Mouse (Mus musculus): ENCODE measurements around the gene Tmem184c. TPM values are rescaled to one million over a fixed set of nuclear protein-coding genes. Genes with fewer than 3 reads are reported as not detected.
A peak's percentile ranks its signal among the peaks of the same experiment; 100 is the strongest.

Tmem184c gene
- polyA plus RNA-seq (2014; fragmentation: Nextera tagmentation; extraction: Ambion mirVana), result 25.0 and 25.7 TPM in 2 replicates

- Histone ChIP-seq H3K4me2 (ENCODE audit: low read length) (peak within 1 kb of the TSS; percentile 84), H3K27ac (replicated peaks in 1 of 2; ENCODE audit: control insufficient read depth in 1 of 2, insufficient read depth in 1 of 2, low read depth in 2 of 2, low read length in 2 of 2) (no peak within 1 kb of the TSS), H3K4me1 (ENCODE audit: control insufficient read depth in 2 of 2, insufficient read depth in 2 of 2, low read length in 2 of 2) (peaks cover 0 to 7% of the 10 kb centered on the region in 2 experiments; a peak in 2 of 4 replicates), H3K36me3 (ENCODE audit: control insufficient read depth, insufficient read depth, low read length) (peaks cover 4% of the 10 kb centered on the region), H3K4me3 (ENCODE audit: control insufficient read depth in 1 of 2, insufficient read depth in 1 of 2, low read depth in 1 of 2, low read length in 2 of 2) (peak within 1 kb of the TSS; percentile 74 to 75), H3K9ac (ENCODE audit: low read length) (peak within 1 kb of the TSS; percentile 75), H3K27me3 (ENCODE audit: control insufficient read depth, insufficient read depth, low read length) (no peaks in the 10 kb centered on the region), H3K9me3 (ENCODE audit: control insufficient read depth, low read length) (0 out of 2 replicates have a peak, but pooled peaks cover 3% of the 10 kb centered on the region)
- ATAC-seq (ENCODE audit: insufficient number of reproducible peaks, insufficient read depth, low FRiP score, low read depth), result peak; percentile 91
- WGBS, result 0% methylated on average over 36 of the region's 36 CpGs
Measured at GRCm38 (mm10) chr8:77610374-77610969, at the start of gene Tmem184c. Gene Tmem184c (minus strand): TSS chr8:77610698.

- no peak for ATAC-seq (ENCODE audit: insufficient number of reproducible peaks, insufficient read depth, low FRiP score, low read depth)
- no peak overlapping the region for H3K9ac ChIP-seq (ENCODE audit: low read length)
- H3K4me2 ChIP-seq (ENCODE audit: low read length), result no peak overlapping the region
- WGBS, result 73% methylated on average over 4 of the region's 4 CpGs
- no peak overlapping the region for H3K4me3 ChIP-seq (ENCODE audit: control insufficient read depth in 1 of 2, insufficient read depth in 1 of 2, low read depth in 1 of 2, low read length in 2 of 2)
- H3K27me3 ChIP-seq (ENCODE audit: control insufficient read depth, insufficient read depth, low read length), result no peaks in the 10 kb centered on the region
- peaks cover 25% of the 10 kb centered on the region for H3K36me3 ChIP-seq (ENCODE audit: control insufficient read depth, insufficient read depth, low read length)
- no peaks in the 10 kb centered on the region for H3K9me3 ChIP-seq (ENCODE audit: control insufficient read depth, low read length)
- H3K4me1 ChIP-seq (ENCODE audit: control insufficient read depth in 2 of 2, insufficient read depth in 2 of 2, low read length in 2 of 2), result no peaks in the 10 kb centered on the region
- no peak overlapping the region for H3K27ac ChIP-seq (replicated peaks in 1 of 2; ENCODE audit: control insufficient read depth in 1 of 2, insufficient read depth in 1 of 2, low read depth in 2 of 2, low read length in 2 of 2)
Measured at GRCm38 (mm10) chr8:77659534-77660080, 49.1 kb upstream of the Tmem184c start.

- no peak for ATAC-seq (ENCODE audit: insufficient number of reproducible peaks, insufficient read depth, low FRiP score, low read depth)
- H3K9ac ChIP-seq (ENCODE audit: low read length), result no peak overlapping the region
- no peaks in the 10 kb centered on the region for H3K4me1 ChIP-seq (ENCODE audit: control insufficient read depth in 2 of 2, insufficient read depth in 2 of 2, low read length in 2 of 2)
- no peaks in the 10 kb centered on the region for H3K9me3 ChIP-seq (ENCODE audit: control insufficient read depth, low read length)
- peaks cover 12% of the 10 kb centered on the region; the same call in 1 of the 2 replicates for H3K36me3 ChIP-seq (ENCODE audit: control insufficient read depth, insufficient read depth, low read length)
- H3K27me3 ChIP-seq (ENCODE audit: control insufficient read depth, insufficient read depth, low read length), result no peaks in the 10 kb centered on the region
- no peak overlapping the region for H3K4me2 ChIP-seq (ENCODE audit: low read length)
- no peak overlapping the region for H3K4me3 ChIP-seq (ENCODE audit: control insufficient read depth in 1 of 2, insufficient read depth in 1 of 2, low read depth in 1 of 2, low read length in 2 of 2)
- H3K27ac ChIP-seq (replicated peaks in 1 of 2; ENCODE audit: control insufficient read depth in 1 of 2, insufficient read depth in 1 of 2, low read depth in 2 of 2, low read length in 2 of 2), result no peak overlapping the region
- WGBS, result 78% methylated on average over 3 of the region's 3 CpGs
Measured at GRCm38 (mm10) chr8:77658356-77658755, 47.9 kb upstream of the Tmem184c start.

GRCm38 (mm10) chr8:77650646-77651190 lies 40.2 kb upstream of the Tmem184c start:
- Histone ChIP-seq H3K4me2 (ENCODE audit: low read length) (no peak overlapping the region), H3K4me1 (ENCODE audit: control insufficient read depth in 2 of 2, insufficient read depth in 2 of 2, low read length in 2 of 2) (no peaks in the 10 kb centered on the region), H3K27ac (replicated peaks in 1 of 2; ENCODE audit: control insufficient read depth in 1 of 2, insufficient read depth in 1 of 2, low read depth in 2 of 2, low read length in 2 of 2) (no peak overlapping the region), H3K36me3 (ENCODE audit: control insufficient read depth, insufficient read depth, low read length) (no peaks in the 10 kb centered on the region), H3K9ac (ENCODE audit: low read length) (no peak overlapping the region), H3K27me3 (ENCODE audit: control insufficient read depth, insufficient read depth, low read length) (no peaks in the 10 kb centered on the region), H3K9me3 (ENCODE audit: control insufficient read depth, low read length) (no peaks in the 10 kb centered on the region), H3K4me3 (ENCODE audit: control insufficient read depth in 1 of 2, insufficient read depth in 1 of 2, low read depth in 1 of 2, low read length in 2 of 2) (no peak overlapping the region)
- no peak for ATAC-seq (ENCODE audit: insufficient number of reproducible peaks, insufficient read depth, low FRiP score, low read depth)
- 48% methylated on average over 1 of the region's 1 CpGs for WGBS

- Histone ChIP-seq H3K4me1 (ENCODE audit: control insufficient read depth in 2 of 2, insufficient read depth in 2 of 2, low read length in 2 of 2) (no peaks in the 10 kb centered on the region), H3K4me3 (ENCODE audit: control insufficient read depth in 1 of 2, insufficient read depth in 1 of 2, low read depth in 1 of 2, low read length in 2 of 2) (no peak overlapping the region), H3K9ac (ENCODE audit: low read length) (no peak overlapping the region), H3K27me3 (ENCODE audit: control insufficient read depth, insufficient read depth, low read length) (no peaks in the 10 kb centered on the region), H3K27ac (replicated peaks in 1 of 2; ENCODE audit: control insufficient read depth in 1 of 2, insufficient read depth in 1 of 2, low read depth in 2 of 2, low read length in 2 of 2) (no peak overlapping the region), H3K36me3 (ENCODE audit: control insufficient read depth, insufficient read depth, low read length) (no peaks in the 10 kb centered on the region), H3K4me2 (ENCODE audit: low read length) (no peak overlapping the region), H3K9me3 (ENCODE audit: control insufficient read depth, low read length) (no peaks in the 10 kb centered on the region)
- 66% methylated on average over 5 of the region's 5 CpGs for WGBS
- no peak for ATAC-seq (ENCODE audit: insufficient number of reproducible peaks, insufficient read depth, low FRiP score, low read depth)
Measured at GRCm38 (mm10) chr8:77640093-77640839, 29.8 kb upstream of the Tmem184c start.

- no peak overlapping the region for H3K4me2 ChIP-seq (ENCODE audit: low read length)
- no peaks in the 10 kb centered on the region for H3K36me3 ChIP-seq (ENCODE audit: control insufficient read depth, insufficient read depth, low read length)
- H3K9me3 ChIP-seq (ENCODE audit: control insufficient read depth, low read length), result no peaks in the 10 kb centered on the region
- H3K9ac ChIP-seq (ENCODE audit: low read length), result no peak overlapping the region
- no peak for ATAC-seq (ENCODE audit: insufficient number of reproducible peaks, insufficient read depth, low FRiP score, low read depth)
- no peaks in the 10 kb centered on the region for H3K4me1 ChIP-seq (ENCODE audit: control insufficient read depth in 2 of 2, insufficient read depth in 2 of 2, low read length in 2 of 2)
- H3K27ac ChIP-seq (replicated peaks in 1 of 2; ENCODE audit: control insufficient read depth in 1 of 2, insufficient read depth in 1 of 2, low read depth in 2 of 2, low read length in 2 of 2), result no peak overlapping the region
- H3K27me3 ChIP-seq (ENCODE audit: control insufficient read depth, insufficient read depth, low read length), result no peaks in the 10 kb centered on the region
- H3K4me3 ChIP-seq (ENCODE audit: control insufficient read depth in 1 of 2, insufficient read depth in 1 of 2, low read depth in 1 of 2, low read length in 2 of 2), result no peak overlapping the region
- WGBS, result 87% methylated on average over 3 of the region's 3 CpGs
Measured at GRCm38 (mm10) chr8:77637593-77637992, 27.1 kb upstream of the Tmem184c start.

- WGBS, result 72% methylated on average over 5 of the region's 5 CpGs
- Histone ChIP-seq H3K27ac (replicated peaks in 1 of 2; ENCODE audit: control insufficient read depth in 1 of 2, insufficient read depth in 1 of 2, low read depth in 2 of 2, low read length in 2 of 2) (no peak overlapping the region), H3K4me3 (ENCODE audit: control insufficient read depth in 1 of 2, insufficient read depth in 1 of 2, low read depth in 1 of 2, low read length in 2 of 2) (no peak overlapping the region), H3K36me3 (ENCODE audit: control insufficient read depth, insufficient read depth, low read length) (no peaks in the 10 kb centered on the region), H3K4me1 (ENCODE audit: control insufficient read depth in 2 of 2, insufficient read depth in 2 of 2, low read length in 2 of 2) (0 out of 4 replicates have a peak, but pooled peaks cover 0 to 2% of the 10 kb centered on the region in 2 experiments), H3K4me2 (ENCODE audit: low read length) (no peak overlapping the region), H3K9ac (ENCODE audit: low read length) (no peak overlapping the region), H3K27me3 (ENCODE audit: control insufficient read depth, insufficient read depth, low read length) (no peaks in the 10 kb centered on the region), H3K9me3 (ENCODE audit: control insufficient read depth, low read length) (no peaks in the 10 kb centered on the region)
- no peak for ATAC-seq (ENCODE audit: insufficient number of reproducible peaks, insufficient read depth, low FRiP score, low read depth)
Measured at GRCm38 (mm10) chr8:77634035-77634434, 23.5 kb upstream of the Tmem184c start.
